Mouse (Mus musculus): ENCODE results near the gene March8.

DNA sequence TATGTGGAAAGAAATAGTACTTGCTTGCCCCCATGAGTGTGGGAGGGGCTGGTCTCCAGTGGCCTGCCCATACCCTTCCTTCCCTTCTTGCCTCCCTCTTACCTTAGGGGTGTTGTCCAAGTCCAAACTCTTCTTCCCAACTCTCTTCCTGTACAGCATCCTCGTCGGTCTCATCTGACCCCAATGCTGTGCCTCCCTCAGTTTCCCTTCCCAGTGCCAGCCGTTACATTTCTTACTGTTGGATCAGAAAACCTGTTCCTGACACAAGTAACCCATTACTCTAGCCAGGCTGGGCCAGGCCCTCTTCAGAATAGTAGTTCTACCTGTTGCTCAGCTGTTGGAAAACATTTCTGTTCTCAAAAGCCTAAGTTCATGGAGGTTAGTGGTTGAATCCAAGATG, 64.6 kb downstream of the March8 start:
- TF ChIP-seq CTCF (IDR thresholded peaks at IDR 0.05; ENCODE audit: control insufficient read depth, insufficient read depth, insufficient read length) (no peak), CEBPB (IDR thresholded peaks at IDR 0.05; ENCODE audit: low read depth) (no peak), MAX (IDR thresholded peaks at IDR 0.05) (no peak), USF1 (IDR thresholded peaks at IDR 0.05; ENCODE audit: low read depth) (no peak), MYOG (IDR thresholded peaks at IDR 0.05; ENCODE audit: control insufficient read depth, extremely low read depth, insufficient read length) (no peak), FOSL1 (IDR thresholded peaks at IDR 0.05; ENCODE audit: insufficient read depth, low read length, poor library complexity, severe bottlenecking) (no peak)

Measured in C2C12 (cell line).